Mouse (Mus musculus) T-cell, adult 2 months (primary cell): ENCODE data around the gene Tm9sf2.
A peak's percentile ranks its signal among the peaks of the same experiment; 100 is the strongest.
"Not testable (repeated sequence)": the region's sequence is repeated elsewhere in the genome, so short reads cannot be mapped to it uniquely, and the experiment has no call there.

ENCODE experiments used
- DNase-seq: peaks from one replicate; pipeline ENCODE4 v3.0.0; 2022; ENCODE audit warnings: low spot score

Gene Tm9sf2

DNA sequence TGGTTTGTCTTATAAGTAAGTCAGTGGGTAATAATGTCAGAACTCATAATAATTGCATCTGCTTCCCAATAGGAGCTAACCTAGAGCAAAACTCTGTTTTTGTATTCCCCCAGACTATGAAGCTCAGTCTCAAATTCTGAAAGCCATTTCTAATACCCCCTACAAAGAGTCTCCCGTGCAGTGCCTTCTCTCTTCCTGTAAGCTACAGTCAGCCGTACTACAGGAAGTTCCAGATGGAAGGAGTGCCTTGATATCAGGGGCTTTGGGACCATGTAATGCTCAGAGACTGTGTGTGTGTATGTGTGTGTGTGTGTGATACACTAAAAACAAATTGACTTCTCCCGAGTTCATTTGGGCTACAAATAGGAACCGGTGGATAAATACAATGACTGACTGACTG, 7.3 kb upstream of the Tm9sf2 start:
- no peak for DNase-seq

DNA sequence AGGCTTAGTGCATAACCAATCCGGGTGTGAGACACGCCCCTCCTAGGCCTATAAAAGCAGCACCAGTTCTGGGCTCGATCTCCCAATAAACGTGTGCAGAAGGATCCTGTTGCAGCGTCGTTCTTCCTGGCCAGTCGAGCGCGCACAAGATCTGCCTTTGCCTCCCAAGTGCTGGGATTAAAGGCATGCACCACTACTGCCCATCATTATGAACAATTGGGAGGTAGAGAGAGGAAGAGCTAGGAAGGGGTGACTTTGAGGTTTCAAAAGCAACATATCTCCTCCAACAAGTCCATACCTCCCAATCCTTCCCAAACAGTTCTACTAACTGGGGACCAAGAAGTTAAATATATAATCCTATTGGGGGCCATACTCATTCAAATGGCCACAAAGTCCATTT, 4.9 kb upstream of the Tm9sf2 start:
- not testable (repeated sequence) for DNase-seq

DNA sequence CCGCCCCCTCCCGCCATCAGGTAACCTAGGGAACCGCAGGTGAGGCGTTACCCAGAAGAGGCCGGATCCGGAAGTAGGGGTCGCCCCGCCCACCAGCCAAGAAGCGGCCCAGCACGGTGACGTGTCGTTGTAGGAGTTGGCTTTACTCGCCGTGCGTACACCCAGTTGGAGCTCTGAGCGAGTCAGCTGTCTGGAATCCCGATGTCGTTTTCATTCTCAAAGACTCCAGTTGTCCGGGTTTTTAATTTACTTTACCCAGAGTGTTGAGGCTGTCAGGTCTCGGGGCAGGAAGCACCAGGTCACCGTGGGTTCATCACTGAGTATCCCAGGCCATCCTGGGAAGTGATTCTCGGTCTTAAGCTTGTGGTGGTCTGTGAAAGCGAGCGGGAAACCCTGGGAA, 2.0 kb upstream of the Tm9sf2 start:
- DNase-seq = peak; percentile 98

DNA sequence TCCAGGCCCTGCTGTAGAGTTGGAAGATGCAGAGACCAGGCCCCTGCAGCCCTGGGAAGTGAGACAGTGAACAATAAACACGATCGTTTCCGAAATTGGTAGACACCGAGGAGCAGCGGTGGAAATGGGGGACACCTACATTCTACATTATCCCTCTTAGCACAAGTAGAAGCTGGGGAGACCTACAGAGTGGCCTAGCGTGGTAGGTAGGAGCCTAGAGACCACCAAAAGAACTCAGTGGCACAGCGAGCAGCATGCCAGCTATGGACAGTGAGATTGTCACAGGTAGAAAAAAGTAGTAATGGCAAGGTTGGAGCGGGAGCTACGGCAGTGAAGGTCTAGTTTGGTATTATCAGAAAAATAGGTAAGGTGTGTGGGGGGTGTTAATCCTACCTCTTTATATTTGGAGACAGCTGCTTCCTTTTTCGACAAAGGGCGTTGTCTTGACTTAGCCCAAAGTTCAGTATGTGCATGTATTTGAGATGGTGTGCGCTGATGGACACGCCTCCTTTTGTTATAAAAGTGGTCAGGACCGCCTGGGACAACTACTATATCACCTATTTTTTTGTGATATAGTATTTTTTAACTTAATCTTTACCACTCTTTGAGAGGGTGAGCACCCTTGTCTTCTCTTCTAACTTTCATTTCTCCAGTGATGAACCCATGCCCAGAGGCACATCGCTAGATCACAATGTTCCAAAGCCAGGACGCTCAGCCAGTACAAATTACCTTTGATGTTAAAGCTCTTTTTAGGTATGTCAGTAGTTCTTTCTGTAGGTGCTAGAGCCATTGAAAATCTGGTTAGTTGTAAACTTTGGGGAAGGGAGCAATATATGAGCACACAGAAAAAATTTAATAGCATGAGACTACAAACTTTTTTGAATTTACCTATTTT, 1.2 kb upstream of the Tm9sf2 start:
- DNase-seq = no peak

DNA sequence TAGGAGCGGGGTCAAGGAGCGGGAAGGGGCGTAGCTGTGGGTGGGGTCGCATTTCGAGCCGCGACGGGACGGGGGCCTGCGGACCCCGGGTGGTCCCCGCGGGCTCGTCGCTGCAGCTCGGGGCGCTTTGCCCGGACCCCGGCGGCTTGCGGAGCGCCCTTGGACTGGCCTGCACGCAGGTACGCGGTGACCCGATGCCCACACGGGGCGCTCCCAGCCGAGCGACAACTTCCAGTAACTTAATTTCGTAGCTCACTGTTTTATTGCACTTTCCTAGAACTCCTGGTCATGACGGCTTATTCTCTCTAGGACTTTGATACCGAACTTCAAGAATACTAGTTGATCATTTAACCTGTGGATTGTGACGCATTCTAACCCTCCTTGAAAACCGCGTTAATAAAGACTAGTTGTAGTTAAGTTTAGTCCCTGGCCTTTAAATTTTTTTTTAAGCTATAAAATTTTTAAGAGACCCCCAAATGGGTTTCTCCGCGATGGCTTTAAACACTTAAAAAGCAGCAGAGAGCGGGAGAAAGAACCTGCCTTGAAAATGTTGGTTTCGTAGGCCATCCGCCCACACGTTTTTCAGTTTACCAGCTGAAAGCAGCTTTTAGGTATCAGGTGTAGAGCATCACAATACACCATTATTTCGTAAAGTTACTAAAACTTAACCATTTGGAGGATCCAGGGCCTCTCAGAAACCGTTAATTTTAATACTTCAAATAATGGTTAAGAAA, 810 bp downstream of the Tm9sf2 start:
- peak; percentile 27 for DNase-seq

GRCm38 (mm10) chr14:122111681-122112080, 4.8 kb downstream of the Tm9sf2 start:
- peak; percentile 23 for DNase-seq

DNA sequence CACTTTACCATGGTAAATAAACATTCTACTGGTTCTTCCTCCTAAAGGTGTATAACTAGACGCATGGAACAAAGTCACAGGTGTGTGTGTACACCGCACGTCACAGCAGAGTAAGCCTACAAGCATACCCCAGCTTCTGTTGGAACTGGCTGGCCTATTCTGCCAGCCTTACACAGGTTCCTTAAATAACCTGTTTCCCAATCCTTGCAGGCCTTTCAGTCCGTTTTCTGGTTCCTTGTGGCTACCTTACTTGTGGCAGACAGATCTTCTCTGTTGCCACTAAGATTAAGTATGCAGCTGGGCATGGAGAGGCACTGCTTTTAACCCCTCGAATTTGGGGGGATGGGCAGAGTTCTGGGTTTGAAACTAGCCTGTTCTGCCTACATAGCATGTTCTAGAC, 5.5 kb downstream of the Tm9sf2 start:
- no peak for DNase-seq

DNA sequence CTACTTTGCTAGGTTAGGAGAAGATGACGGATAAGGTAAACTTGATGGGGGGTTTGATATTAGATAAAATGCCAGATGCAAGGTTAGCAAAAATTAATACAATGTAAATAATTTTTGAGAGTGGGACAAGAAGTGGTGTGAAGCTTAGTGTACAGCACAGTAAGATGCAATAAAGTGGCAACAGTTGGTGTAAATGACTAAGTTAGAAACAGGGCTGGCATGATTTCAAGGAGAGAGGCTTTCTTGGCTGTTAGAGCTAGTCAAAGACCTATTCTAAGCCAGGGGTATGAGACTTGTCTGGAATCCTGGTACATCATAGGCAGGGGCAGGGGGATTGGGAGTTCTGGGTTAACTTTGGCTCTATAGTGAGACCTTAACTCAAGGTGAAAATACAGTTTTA, 9.4 kb downstream of the Tm9sf2 start:
- no peak for DNase-seq

GRCm38 (mm10) chr14:122130111-122130797, 23.4 kb downstream of the Tm9sf2 start:
- peak; percentile 26 for DNase-seq

GRCm38 (mm10) chr14:122131644-122132043, 24.8 kb downstream of the Tm9sf2 start:
- DNase-seq = no peak

DNA sequence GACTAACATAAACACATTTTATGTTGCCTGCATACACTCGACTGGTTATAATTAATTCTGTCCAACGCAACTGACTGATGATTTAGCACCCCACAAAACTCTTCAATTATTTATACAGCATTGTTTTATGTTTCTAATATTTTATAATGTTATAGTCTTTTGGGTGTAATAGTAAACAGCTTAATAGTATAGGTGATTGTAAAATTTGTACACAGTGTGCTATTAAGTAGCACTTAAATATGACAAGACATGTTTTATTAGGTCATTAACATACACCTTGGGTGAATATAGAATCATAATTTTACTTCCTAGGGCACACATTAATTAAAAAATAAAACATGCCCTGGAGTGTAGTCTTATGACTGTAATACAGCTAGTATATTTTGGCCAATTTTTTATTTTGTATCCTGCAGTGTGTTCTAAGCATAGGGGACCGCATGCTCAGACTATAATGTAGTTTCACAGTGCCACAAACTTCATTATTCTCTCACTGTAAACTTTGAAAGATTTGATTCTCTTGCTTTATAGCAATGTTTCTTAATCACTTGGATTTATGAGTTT, 29.6 kb downstream of the Tm9sf2 start:
- no peak for DNase-seq

DNA sequence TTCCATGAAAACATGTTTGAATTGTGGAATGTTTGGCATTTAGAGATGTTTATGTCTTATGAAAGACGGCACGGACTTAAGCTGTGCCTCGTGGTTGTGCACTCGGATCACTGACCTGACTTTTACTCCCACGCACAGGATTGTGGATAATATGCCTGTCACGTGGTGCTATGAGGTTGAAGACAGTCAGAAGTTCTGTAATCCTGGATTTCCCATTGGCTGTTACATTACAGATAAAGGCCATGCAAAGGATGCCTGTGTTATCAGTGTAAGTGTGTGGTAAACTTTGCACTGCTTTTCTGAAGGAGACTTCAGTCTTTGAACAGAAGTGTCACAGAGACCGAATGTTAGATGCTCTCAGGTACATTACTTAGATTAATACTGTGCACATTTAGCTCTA, 30.4 kb downstream of the Tm9sf2 start:
- no peak for DNase-seq

GRCm38 (mm10) chr14:122140126-122140525, 33.3 kb downstream of the Tm9sf2 start:
- no peak for DNase-seq

DNA sequence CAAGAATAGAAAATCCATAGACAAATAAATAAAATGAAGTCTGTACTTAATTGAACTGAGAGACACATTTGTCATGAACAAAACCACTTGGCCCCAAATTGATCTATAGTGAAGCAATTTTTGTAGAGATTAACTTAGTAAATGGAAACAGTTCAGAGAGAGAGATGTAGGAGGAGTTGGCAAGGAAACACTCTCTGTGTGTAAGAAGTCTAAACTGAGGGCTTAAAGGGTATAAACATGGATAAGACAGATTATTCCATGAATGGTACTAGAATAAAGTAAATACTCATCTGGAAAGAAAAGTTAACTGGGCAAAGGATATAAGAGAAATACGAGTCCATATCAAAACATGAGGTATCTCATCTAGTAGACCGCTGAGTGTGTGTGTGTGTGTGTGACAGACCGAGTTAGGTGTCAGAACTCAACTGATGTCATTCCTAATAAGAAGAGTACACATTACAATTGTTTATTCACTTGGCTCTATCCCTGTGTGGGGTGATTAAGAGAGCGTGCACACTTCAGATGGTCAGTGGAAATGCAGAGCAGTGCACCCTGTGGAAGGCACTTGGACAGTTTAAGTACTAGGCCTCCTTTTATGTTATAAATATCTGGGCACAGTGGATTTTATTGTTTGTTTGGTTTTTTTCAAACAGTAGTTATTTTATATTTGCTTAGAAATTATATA, 36.9 kb downstream of the Tm9sf2 start:
- DNase-seq = no peak

GRCm38 (mm10) chr14:122145374-122145773, 38.5 kb downstream of the Tm9sf2 start:
- DNase-seq = no peak

GRCm38 (mm10) chr14:122150616-122151015, 43.8 kb downstream of the Tm9sf2 start:
- no peak for DNase-seq

DNA sequence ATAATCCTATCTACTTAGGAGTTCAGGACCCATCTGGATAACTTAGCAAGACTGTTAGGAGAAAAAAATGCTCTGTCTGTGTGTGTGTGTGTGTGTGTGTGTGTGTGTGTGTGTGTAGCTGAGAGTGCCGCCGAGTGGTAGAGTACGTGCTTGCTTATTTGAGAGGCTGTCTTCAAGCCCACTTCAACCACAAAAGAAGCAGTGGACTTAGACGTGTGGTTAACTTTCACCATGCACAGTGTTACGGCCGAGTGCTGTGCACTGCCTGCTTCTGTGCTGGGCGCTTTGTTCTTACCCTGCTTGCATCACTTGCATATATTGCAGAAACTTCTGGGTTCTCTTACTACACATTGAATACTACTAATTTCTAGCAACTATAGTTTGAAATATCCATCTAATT, 50.9 kb downstream of the Tm9sf2 start:
- no peak for DNase-seq

- no peak for DNase-seq
Observed at GRCm38 (mm10) chr14:122160916-122161315, 54.1 kb downstream of the Tm9sf2 start.

GRCm38 (mm10) chr14:122168912-122169311, 62.1 kb downstream of the Tm9sf2 start:
- DNase-seq = no peak

DNA sequence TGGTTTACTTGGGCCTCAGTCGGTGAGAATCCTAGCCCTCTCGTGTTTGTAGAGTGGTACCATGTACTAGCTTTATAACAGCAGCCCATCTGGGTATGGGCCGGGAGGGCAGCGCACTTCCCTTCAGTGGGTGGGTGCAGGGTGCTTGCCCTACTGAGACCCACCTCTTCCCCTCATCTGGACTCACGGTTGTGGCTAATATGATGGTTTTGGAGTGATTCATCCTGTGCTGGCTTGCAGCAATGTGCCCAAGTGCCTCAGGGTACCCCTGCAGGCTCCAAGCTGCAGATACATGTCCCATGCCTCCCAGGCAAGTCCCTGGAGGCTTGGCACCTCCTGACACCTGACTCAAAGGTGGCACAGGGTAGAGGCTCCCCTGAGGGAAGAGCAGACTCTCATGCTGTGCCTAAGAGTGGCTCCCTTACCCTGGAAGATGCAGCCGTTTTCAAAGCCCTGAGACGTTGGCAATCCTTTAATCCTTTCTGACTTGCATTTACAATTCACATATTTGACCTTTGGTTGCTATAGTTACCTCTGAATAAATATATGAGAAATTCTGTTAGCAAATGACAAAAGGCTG, 63.5 kb downstream of the Tm9sf2 start:
- DNase-seq = no peak

GRCm38 (mm10) chr14:122171031-122171430, 64.2 kb downstream of the Tm9sf2 start:
- no peak for DNase-seq
